Comparison of ENCODE assay signal across 11 mouse cellular contexts in the genomic region with DNA sequence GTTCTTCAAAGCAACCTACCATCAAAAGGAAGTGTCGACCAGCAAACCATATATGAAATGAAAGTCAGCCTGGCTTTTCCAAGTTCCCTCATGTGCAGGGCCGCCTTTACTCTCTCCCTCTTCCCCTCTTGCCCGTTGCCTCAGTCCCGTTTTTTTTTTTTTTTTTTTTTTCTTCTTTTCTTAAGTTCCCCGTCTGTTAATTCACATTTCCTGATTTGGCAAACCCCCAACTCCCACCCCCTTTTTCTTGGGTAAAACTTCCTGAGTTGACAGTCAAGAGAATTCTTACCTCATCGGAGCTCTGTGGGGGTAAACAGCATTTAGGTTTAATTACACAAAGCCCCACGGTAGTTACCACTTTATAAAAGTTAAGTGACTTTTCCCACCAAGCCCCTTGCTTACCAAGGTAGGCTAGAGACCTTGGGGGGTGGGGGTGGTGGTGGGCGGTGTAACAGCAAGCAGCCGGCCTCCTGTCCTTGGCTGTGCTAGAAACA.
DNase-seq lines count a peak whose midpoint lies in the region; ATAC-seq lines count a peak whose summit lies in the region.
"Had no signal": no experiment of that assay in that cellular context is flagged by ENCODE, and none has a peak within 500 bp of the region (broad histone marks: within the 10 kb centered on the region; RNA-seq: fewer than 3 reads in every experiment).

No protein-coding gene starts in this region.

- 0 out of 2 replicates have a peak, but pooled peaks cover 2% of the 10 kb centered on the region for H3K27me3 ChIP-seq in limb, embryonic 13.5 days
- H3K27me3 ChIP-seq: neural tube, embryonic 15.5 days had no signal

- H3K4me3 ChIP-seq in limb, embryonic 13.5 days: no peak overlapping the region
- H3K4me3 ChIP-seq: midbrain, embryonic 10.5 days; neural tube, embryonic 15.5 days had no signal

- peak; percentile 68; the same call in 1 of the 2 replicates for ATAC-seq in limb, embryonic 13.5 days (ENCODE audit: low FRiP score, low read depth)

- peak; percentile 93 for DNase-seq in heart, adult 11 months
- DNase-seq in heart, adult 8-10 months (ENCODE audit: low spot score): no peak
- DNase-seq in thymus, postnatal 25 days: peak; percentile 4
- no peak for DNase-seq in thymus, postnatal 36 days
- no peak for DNase-seq in left cerebral cortex, adult 18-20 months (ENCODE audit: low spot score in 2 of 2)
- DNase-seq in embryo, embryonic 9.5 days (ENCODE audit: extremely low spot score): no peak
- DNase-seq in layer of hippocampus, adult 8-10 months (ENCODE audit: low spot score in 2 of 2): no peak
- DNase-seq: thymus, adult 2 months had no signal

- H3K9ac ChIP-seq in limb, embryonic 13.5 days: no peak overlapping the region
- H3K9ac ChIP-seq: neural tube, embryonic 15.5 days had no signal

- H3K27ac ChIP-seq in limb, embryonic 13.5 days: peak overlapping the region; percentile 33; the same call in 1 of the 2 replicates
- H3K27ac ChIP-seq: midbrain, embryonic 10.5 days; neural tube, embryonic 15.5 days had no signal

- no peaks in the 10 kb centered on the region for H3K9me3 ChIP-seq in limb, embryonic 13.5 days
- H3K9me3 ChIP-seq: midbrain, embryonic 10.5 days; neural tube, embryonic 15.5 days had no signal

- H3K36me3 ChIP-seq in limb, embryonic 13.5 days: no peaks in the 10 kb centered on the region
- H3K36me3 ChIP-seq: midbrain, embryonic 10.5 days; neural tube, embryonic 15.5 days had no signal

- 14% methylated on average over 9 of the region's 9 CpGs for WGBS in limb, embryonic 13.5 days

- peaks cover 22% of the 10 kb centered on the region for H3K4me1 ChIP-seq in limb, embryonic 13.5 days
- H3K4me1 ChIP-seq: neural tube, embryonic 15.5 days had no signal

- 0 out of 2 replicates have a peak overlapping the region, but pooled peaks have one; percentile 9 for H3K4me2 ChIP-seq in limb, embryonic 13.5 days (replicated peaks)
- H3K4me2 ChIP-seq: neural tube, embryonic 15.5 days had no signal

Comparison
In these comparisons a context has a peak if more than half of its experiments do, and no peak if none do; other contexts are left out.
1. DNase-seq: peak in heart, adult 11 months (single experiment) and thymus, postnatal 25 days (single experiment); none in heart, adult 8-10 months (single experiment), thymus, postnatal 36 days (0 of 2), left cerebral cortex, adult 18-20 months (0 of 2), embryo, embryonic 9.5 days (single experiment) and layer of hippocampus, adult 8-10 months (0 of 2).